Mouse (Mus musculus): ENCODE data around the gene Wnt7b.
A peak's percentile ranks its signal among the peaks of the same experiment; 100 is the strongest.

Wnt7b gene

GRCm38 (mm10) chr15:85601202-85601601, 18.9 kb upstream of the Wnt7b start:
- no peak for DNase-seq (ENCODE audit: low read depth, low spot score)

- no peak for DNase-seq (ENCODE audit: low read depth, low spot score)
Observed at GRCm38 (mm10) chr15:85600696-85601094, 18.4 kb upstream of the Wnt7b start.

- DNase-seq (ENCODE audit: low read depth, low spot score), result peak; percentile 61
Observed at GRCm38 (mm10) chr15:85599887-85600695, 17.8 kb upstream of the Wnt7b start.

- peak; percentile 66 for DNase-seq (ENCODE audit: low read depth, low spot score)
Observed at GRCm38 (mm10) chr15:85598984-85599886, 17.0 kb upstream of the Wnt7b start.

GRCm38 (mm10) chr15:85598443-85598842, 16.2 kb upstream of the Wnt7b start:
- DNase-seq (ENCODE audit: low read depth, low spot score), result no peak

GRCm38 (mm10) chr15:85597403-85597802, 15.1 kb upstream of the Wnt7b start:
- DNase-seq (ENCODE audit: low read depth, low spot score), result peak; percentile 43

GRCm38 (mm10) chr15:85592674-85593073, 10.4 kb upstream of the Wnt7b start:
- DNase-seq (ENCODE audit: low read depth, low spot score), result no peak

GRCm38 (mm10) chr15:85590831-85591230, 8.6 kb upstream of the Wnt7b start:
- DNase-seq (ENCODE audit: low read depth, low spot score), result no peak

GRCm38 (mm10) chr15:85583504-85583903, 1.2 kb upstream of the Wnt7b start:
- peak; percentile 67 for DNase-seq (ENCODE audit: low read depth, low spot score)

- peak; percentile 96 for DNase-seq (ENCODE audit: low read depth, low spot score)
Observed at GRCm38 (mm10) chr15:85583024-85583423, 751 bp upstream of the Wnt7b start.

GRCm38 (mm10) chr15:85581563-85582064, 659 bp downstream of the Wnt7b start:
- no peak for DNase-seq (ENCODE audit: low read depth, low spot score)

GRCm38 (mm10) chr15:85580934-85581562, 1.2 kb downstream of the Wnt7b start:
- DNase-seq (ENCODE audit: low read depth, low spot score), result no peak

GRCm38 (mm10) chr15:85580483-85580882, 1.8 kb downstream of the Wnt7b start:
- DNase-seq (ENCODE audit: low read depth, low spot score), result no peak

GRCm38 (mm10) chr15:85577583-85578460, 4.5 kb downstream of the Wnt7b start:
- peak; percentile 35 for DNase-seq (ENCODE audit: low read depth, low spot score)

GRCm38 (mm10) chr15:85576511-85577440, 5.5 kb downstream of the Wnt7b start:
- DNase-seq (ENCODE audit: low read depth, low spot score), result no peak

- DNase-seq (ENCODE audit: low read depth, low spot score), result peak; percentile 26
Observed at GRCm38 (mm10) chr15:85576110-85576509, 6.2 kb downstream of the Wnt7b start.

GRCm38 (mm10) chr15:85574558-85574957, 7.7 kb downstream of the Wnt7b start:
- peak; percentile 34 for DNase-seq (ENCODE audit: low read depth, low spot score)

GRCm38 (mm10) chr15:85574086-85574485, 8.2 kb downstream of the Wnt7b start:
- no peak for DNase-seq (ENCODE audit: low read depth, low spot score)

GRCm38 (mm10) chr15:85572619-85573254, 9.5 kb downstream of the Wnt7b start:
- peak; percentile 69 for DNase-seq (ENCODE audit: low read depth, low spot score)

Data from brain, adult 2 months (tissue).